Mouse (Mus musculus): ENCODE results near the gene Gatad2a. TPM values are rescaled to one million over a fixed set of nuclear protein-coding genes. Genes with fewer than 3 reads are reported as not detected.
"Not testable (repeated sequence)": the region's sequence is repeated elsewhere in the genome, so short reads cannot be mapped to it uniquely, and the experiment has no call there.

Gatad2a gene
- polyA plus RNA-seq, 1 experiment from 2014 or later: 57.4 TPM

DNA sequence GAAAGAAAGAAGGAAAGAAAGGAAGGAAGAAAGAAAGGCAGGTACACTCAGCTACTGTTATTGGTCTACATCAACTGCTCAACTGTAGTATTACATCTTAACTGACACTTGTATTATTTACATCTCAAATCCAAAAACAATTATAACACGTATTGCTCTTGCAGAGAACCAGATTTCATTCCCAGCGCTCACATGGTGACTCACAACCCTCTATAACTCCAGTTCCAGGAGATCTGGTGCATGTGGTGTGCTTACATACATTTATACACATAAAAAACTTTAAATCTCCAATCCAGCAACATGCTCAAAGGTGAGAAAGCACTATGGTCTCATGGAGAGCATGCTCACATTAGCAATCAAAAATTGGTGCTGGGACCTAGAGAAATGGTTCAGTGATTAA is 4.0 kb upstream of the Gatad2a start:
- 82% methylated on average over 2 of the region's 2 CpGs for WGBS
- Histone ChIP-seq H3K4me3 (ENCODE audit: low read depth, low read length) (no peak overlapping the region), H3K4me2 (ENCODE audit: low read length) (no peak overlapping the region), H3K4me1 (replicated peaks; ENCODE audit: control insufficient read depth, insufficient read depth, low read length) (peaks cover 8% of the 10 kb centered on the region; the same call in 1 of the 2 replicates), H3K9ac (ENCODE audit: low read length) (no peak overlapping the region), H3K9me3 (ENCODE audit: control insufficient read depth, low read length) (no peaks in the 10 kb centered on the region), H3K36me3 (ENCODE audit: control insufficient read depth, insufficient read depth, low read length) (no peaks in the 10 kb centered on the region), H3K27ac (ENCODE audit: low read depth) (no peak overlapping the region), H3K27me3 (replicated peaks; ENCODE audit: control insufficient read depth, insufficient read depth, low read length) (no peaks in the 10 kb centered on the region)
- DNase-seq (ENCODE audit: low spot score): no peak
- ATAC-seq (replicated peaks; ENCODE audit: low FRiP score, low TSS enrichment, low read depth): no peak

DNA sequence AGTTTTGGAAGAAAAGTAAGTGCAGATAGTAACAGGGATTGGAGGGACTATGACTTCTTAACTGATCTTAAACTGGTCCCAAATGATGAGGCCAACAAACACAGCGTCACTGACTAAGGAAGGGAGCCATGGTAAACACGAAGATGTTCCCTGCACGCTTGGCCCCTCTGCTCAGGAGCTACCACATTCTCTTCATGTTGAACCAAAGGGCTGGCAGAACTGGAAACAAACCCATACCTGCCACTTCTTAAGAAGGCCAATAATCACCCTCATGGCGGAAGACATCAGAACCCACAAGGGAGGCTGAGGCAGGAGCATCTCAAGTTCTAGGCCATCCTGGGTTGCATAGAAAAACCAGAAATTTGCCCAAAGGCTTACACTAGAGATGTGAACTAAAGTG is 3.1 kb upstream of the Gatad2a start:
- Histone ChIP-seq H3K36me3 (ENCODE audit: control insufficient read depth, insufficient read depth, low read length) (no peaks in the 10 kb centered on the region), H3K27me3 (replicated peaks; ENCODE audit: control insufficient read depth, insufficient read depth, low read length) (no peaks in the 10 kb centered on the region), H3K4me2 (ENCODE audit: low read length) (no peak overlapping the region), H3K9me3 (ENCODE audit: control insufficient read depth, low read length) (no peaks in the 10 kb centered on the region), H3K4me3 (ENCODE audit: low read depth, low read length) (no peak overlapping the region), H3K27ac (ENCODE audit: low read depth) (no peak overlapping the region), H3K4me1 (replicated peaks; ENCODE audit: control insufficient read depth, insufficient read depth, low read length) (peaks cover 8% of the 10 kb centered on the region; the same call in 1 of the 2 replicates), H3K9ac (ENCODE audit: low read length) (no peak overlapping the region)
- DNase-seq (ENCODE audit: low spot score): no peak
- no peak for ATAC-seq (replicated peaks; ENCODE audit: low FRiP score, low TSS enrichment, low read depth)
- WGBS: 88% methylated on average over 4 of the region's 4 CpGs

DNA sequence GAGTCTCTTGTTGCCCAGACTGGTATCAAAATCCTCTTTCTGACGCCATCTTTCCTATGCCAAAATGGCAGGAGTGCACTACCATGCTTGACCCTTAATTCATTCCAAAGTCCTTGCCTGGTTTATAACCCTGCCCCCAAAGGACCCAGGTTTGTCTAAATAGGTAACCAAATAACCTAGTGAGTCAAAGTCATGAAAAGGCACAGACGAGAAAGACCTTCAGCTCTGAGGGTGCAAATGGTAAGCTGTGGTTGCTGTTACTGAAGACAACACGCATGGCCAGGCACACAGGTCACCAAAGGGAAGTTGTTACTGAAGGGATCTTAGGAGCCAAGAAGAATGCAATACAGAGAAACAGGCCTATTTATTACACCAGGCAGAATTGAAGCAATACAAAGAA is 2.5 kb upstream of the Gatad2a start:
- Histone ChIP-seq H3K9me3 (ENCODE audit: control insufficient read depth, low read length) (no peaks in the 10 kb centered on the region), H3K36me3 (ENCODE audit: control insufficient read depth, insufficient read depth, low read length) (no peaks in the 10 kb centered on the region), H3K27ac (ENCODE audit: low read depth) (no peak overlapping the region), H3K4me3 (ENCODE audit: low read depth, low read length) (no peak overlapping the region), H3K27me3 (replicated peaks; ENCODE audit: control insufficient read depth, insufficient read depth, low read length) (no peaks in the 10 kb centered on the region), H3K4me1 (replicated peaks; ENCODE audit: control insufficient read depth, insufficient read depth, low read length) (peaks cover 8% of the 10 kb centered on the region; the same call in 1 of the 2 replicates), H3K4me2 (ENCODE audit: low read length) (no peak overlapping the region), H3K9ac (ENCODE audit: low read length) (no peak overlapping the region)
- ATAC-seq (replicated peaks; ENCODE audit: low FRiP score, low TSS enrichment, low read depth): no peak
- DNase-seq (ENCODE audit: low spot score): no peak
- WGBS: 89% methylated on average over 3 of the region's 3 CpGs

DNA sequence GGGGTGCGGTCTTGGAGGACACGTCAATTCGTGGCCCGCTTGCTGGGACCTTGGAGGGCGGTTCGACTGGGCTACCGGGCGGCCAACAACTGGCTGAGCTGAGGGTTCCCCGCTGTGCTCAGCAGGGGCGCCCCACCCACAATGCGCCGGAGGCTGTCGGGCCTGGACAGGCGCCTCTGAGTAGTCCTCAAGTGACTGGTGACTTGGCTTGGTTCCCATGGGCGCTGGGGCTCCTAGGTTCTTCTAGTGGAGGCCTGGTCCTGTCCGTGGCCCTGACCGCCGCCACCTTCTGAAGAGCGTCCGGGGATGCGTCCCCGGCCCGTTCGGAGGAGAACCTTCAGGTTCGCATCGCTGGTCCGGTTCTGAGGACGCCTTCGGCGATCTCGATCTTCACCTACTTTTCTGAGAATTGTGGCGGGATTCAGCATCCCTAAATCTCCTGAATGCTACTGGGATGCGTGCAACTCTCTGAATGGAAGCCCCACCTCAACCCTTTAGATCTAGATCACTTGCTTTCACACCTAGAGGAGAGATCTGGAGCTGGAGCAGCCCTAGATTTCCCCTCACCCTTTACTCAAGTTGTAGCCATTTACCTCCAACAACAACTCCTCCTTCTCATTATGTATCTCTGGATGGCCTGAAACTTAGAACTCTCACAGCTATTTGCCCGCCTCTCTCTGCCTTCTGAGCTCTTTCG is 553 bp upstream of the Gatad2a start:
- no peaks in the 10 kb centered on the region for H3K27me3 ChIP-seq (replicated peaks; ENCODE audit: control insufficient read depth, insufficient read depth, low read length)
- no peaks in the 10 kb centered on the region for H3K9me3 ChIP-seq (ENCODE audit: control insufficient read depth, low read length)
- H3K4me1 ChIP-seq (replicated peaks; ENCODE audit: control insufficient read depth, insufficient read depth, low read length): peaks cover 5% of the 10 kb centered on the region; the same call in 1 of the 2 replicates
- DNase-seq (ENCODE audit: low spot score) (no peak), ATAC-seq (replicated peaks; ENCODE audit: low FRiP score, low TSS enrichment, low read depth) (no peak; the same call in 1 of the 2 replicates)
- H3K27ac ChIP-seq (ENCODE audit: low read depth): peak overlapping the region; percentile 93
- H3K9ac ChIP-seq (ENCODE audit: low read length): peak overlapping the region; percentile 91
- no peaks in the 10 kb centered on the region for H3K36me3 ChIP-seq (ENCODE audit: control insufficient read depth, insufficient read depth, low read length)
- peak overlapping the region; percentile 79 for H3K4me3 ChIP-seq (ENCODE audit: low read depth, low read length)
- 2% methylated on average over 35 of the region's 35 CpGs for WGBS
- peak overlapping the region; percentile 78 for H3K4me2 ChIP-seq (ENCODE audit: low read length)

DNA sequence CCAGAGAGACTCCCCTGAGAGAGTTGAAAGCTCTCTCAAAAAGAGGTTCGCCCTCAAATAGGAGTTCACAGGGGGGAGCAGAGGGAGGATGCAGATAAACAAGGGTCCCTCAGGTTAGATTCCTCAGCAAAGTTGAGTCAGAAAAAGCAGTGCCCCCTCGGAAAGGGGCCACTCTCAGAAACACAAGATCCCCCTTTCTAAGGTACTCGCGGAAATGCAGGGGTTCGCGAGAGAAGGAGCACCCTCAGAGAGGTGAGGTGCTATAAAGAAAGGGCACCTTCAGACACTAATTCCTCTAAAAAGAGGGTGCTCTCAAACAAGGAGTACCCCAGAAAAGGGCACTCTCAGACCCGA is 785 bp downstream of the Gatad2a start:
- no peaks in the 10 kb centered on the region; the same call in 1 of the 2 replicates for H3K4me1 ChIP-seq (replicated peaks; ENCODE audit: control insufficient read depth, insufficient read depth, low read length)
- under 1% methylated on average over 7 of the region's 7 CpGs for WGBS
- H3K4me2 ChIP-seq (ENCODE audit: low read length): peak overlapping the region; percentile 80
- no peak for ATAC-seq (replicated peaks; ENCODE audit: low FRiP score, low TSS enrichment, low read depth)
- peak overlapping the region; percentile 79 for H3K4me3 ChIP-seq (ENCODE audit: low read depth, low read length)
- peak overlapping the region; percentile 92 for H3K27ac ChIP-seq (ENCODE audit: low read depth)
- H3K36me3 ChIP-seq (ENCODE audit: control insufficient read depth, insufficient read depth, low read length): no peaks in the 10 kb centered on the region
- H3K9ac ChIP-seq (ENCODE audit: low read length): peak overlapping the region; percentile 80
- H3K9me3 ChIP-seq (ENCODE audit: control insufficient read depth, low read length): no peaks in the 10 kb centered on the region
- no peaks in the 10 kb centered on the region for H3K27me3 ChIP-seq (replicated peaks; ENCODE audit: control insufficient read depth, insufficient read depth, low read length)
- no peak for DNase-seq (ENCODE audit: low spot score)

DNA sequence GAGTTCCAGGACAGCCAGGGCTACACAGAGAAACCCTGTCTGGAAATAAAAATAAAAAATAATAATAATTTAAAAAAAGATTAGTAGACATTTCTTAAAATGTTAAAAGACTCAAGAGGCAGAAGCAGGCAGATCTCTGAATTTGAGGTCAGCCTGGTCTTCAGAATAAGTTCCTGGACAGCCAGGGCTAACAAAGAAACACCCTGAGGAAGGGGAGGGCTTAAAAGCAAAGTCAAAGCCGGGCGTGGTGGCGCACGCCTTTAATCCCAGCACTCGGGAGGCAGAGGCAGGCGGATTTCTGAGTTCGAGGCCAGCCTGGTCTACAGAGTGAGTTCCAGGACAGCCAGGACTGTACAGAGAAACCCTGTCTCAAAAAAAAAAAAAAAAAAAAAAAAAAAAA is 7.2 kb downstream of the Gatad2a start:
- H3K27ac ChIP-seq (ENCODE audit: low read depth); H3K4me1 ChIP-seq (replicated peaks; ENCODE audit: control insufficient read depth, insufficient read depth, low read length); H3K9me3 ChIP-seq (ENCODE audit: control insufficient read depth, low read length); DNase-seq (ENCODE audit: low spot score); H3K4me2 ChIP-seq (ENCODE audit: low read length); H3K27me3 ChIP-seq (replicated peaks; ENCODE audit: control insufficient read depth, insufficient read depth, low read length); ATAC-seq (replicated peaks; ENCODE audit: low FRiP score, low TSS enrichment, low read depth); H3K36me3 ChIP-seq (ENCODE audit: control insufficient read depth, insufficient read depth, low read length); H3K4me3 ChIP-seq (ENCODE audit: low read depth, low read length); H3K9ac ChIP-seq (ENCODE audit: low read length): not testable (repeated sequence)
- WGBS: 95% methylated on average over 5 of the region's 7 CpGs

DNA sequence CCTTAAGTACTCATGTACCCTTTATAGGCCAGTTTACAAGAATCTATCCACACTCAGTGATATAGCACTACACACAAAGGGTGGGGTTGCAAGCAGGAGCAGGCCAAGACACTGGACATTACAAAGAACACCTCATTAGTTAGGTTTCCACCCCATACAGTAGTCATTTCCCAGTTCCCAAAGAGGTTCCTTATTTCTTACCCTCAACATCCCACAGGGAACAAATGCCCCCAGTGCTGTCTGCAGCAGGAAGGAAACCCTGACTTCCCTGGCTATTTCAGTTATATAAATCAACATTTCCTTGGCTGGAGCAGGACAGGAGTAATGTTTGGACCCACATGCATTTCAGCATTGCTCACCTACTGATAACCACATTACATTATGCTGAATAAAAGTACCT is 8.4 kb downstream of the Gatad2a start:
- no peaks in the 10 kb centered on the region for H3K4me1 ChIP-seq (replicated peaks; ENCODE audit: control insufficient read depth, insufficient read depth, low read length)
- H3K4me2 ChIP-seq (ENCODE audit: low read length): no peak overlapping the region
- H3K9me3 ChIP-seq (ENCODE audit: control insufficient read depth, low read length): no peaks in the 10 kb centered on the region
- H3K27me3 ChIP-seq (replicated peaks; ENCODE audit: control insufficient read depth, insufficient read depth, low read length): no peaks in the 10 kb centered on the region
- ATAC-seq (replicated peaks; ENCODE audit: low FRiP score, low TSS enrichment, low read depth) (no peak), DNase-seq (ENCODE audit: low spot score) (no peak)
- no peak overlapping the region for H3K27ac ChIP-seq (ENCODE audit: low read depth)
- H3K4me3 ChIP-seq (ENCODE audit: low read depth, low read length): no peak overlapping the region
- no peaks in the 10 kb centered on the region for H3K36me3 ChIP-seq (ENCODE audit: control insufficient read depth, insufficient read depth, low read length)
- H3K9ac ChIP-seq (ENCODE audit: low read length): no peak overlapping the region

DNA sequence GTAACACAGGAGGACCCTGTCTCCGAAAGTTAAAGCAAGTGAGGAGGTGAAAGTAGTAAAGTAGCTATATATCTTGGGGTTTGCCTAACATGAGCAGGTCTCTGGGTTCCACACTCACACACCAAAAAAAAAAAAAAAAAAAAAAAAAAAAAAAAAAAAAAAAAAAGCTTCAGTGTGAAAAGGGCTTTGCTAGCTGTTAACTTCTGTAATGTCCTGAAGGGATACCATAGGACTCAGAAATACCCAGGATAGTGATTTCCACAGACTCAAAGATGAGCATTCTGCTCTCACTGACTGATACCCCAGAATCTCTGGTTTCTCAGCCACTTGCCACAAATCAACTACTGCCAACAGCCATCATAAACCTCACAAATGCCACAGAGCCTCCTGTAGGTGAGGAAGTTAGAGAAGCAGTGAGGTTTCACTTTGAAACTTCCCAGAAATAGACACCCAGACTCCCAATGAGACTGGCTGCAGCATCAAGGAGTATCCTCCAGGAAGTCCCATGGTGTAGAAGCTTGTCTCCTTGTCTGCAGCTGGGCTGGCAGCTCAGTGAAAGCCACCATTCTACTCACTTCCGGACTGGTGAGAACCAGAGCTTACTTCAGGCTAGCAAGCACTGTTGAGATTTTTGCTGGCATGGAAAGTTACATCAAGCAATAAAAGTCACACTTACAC is 11.2 kb downstream of the Gatad2a start:
- no peaks in the 10 kb centered on the region for H3K9me3 ChIP-seq (ENCODE audit: control insufficient read depth, low read length)
- no peak for ATAC-seq (replicated peaks; ENCODE audit: low FRiP score, low TSS enrichment, low read depth)
- no peak overlapping the region for H3K9ac ChIP-seq (ENCODE audit: low read length)
- H3K36me3 ChIP-seq (ENCODE audit: control insufficient read depth, insufficient read depth, low read length): no peaks in the 10 kb centered on the region
- H3K4me2 ChIP-seq (ENCODE audit: low read length): no peak overlapping the region
- no peak overlapping the region for H3K27ac ChIP-seq (ENCODE audit: low read depth)
- no peak for DNase-seq (ENCODE audit: low spot score)
- H3K4me1 ChIP-seq (replicated peaks; ENCODE audit: control insufficient read depth, insufficient read depth, low read length): no peaks in the 10 kb centered on the region
- no peaks in the 10 kb centered on the region for H3K27me3 ChIP-seq (replicated peaks; ENCODE audit: control insufficient read depth, insufficient read depth, low read length)
- WGBS: 79% methylated on average over 2 of the region's 2 CpGs
- H3K4me3 ChIP-seq (ENCODE audit: low read depth, low read length): no peak overlapping the region

DNA sequence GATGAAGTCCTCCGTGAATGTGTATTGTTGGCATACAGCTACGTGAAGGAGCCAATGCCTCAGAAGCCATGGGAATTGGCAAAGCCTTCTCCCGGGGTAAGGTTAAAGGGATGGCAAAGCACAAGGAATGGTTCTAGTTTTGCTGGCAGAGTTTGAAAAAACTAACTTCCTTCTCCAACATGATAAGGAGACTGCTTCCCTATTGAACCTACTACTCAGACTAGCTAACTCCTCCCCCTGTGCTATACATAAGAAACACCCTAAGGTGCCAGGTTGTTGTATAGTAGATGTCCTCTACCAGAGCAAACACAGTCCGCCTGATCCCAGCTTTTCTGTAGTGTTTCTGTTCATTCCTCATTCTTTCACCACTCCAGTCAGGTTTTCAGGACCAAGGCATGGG is 17.7 kb downstream of the Gatad2a start:
- H3K4me3 ChIP-seq (ENCODE audit: low read depth, low read length): no peak overlapping the region

More for the DNA sequence above, 17.7 kb downstream of the Gatad2a start:
- Histone ChIP-seq H3K4me1 (replicated peaks; ENCODE audit: control insufficient read depth, insufficient read depth, low read length) (no peaks in the 10 kb centered on the region), H3K9me3 (ENCODE audit: control insufficient read depth, low read length) (no peaks in the 10 kb centered on the region), H3K36me3 (ENCODE audit: control insufficient read depth, insufficient read depth, low read length) (no peaks in the 10 kb centered on the region), H3K4me2 (ENCODE audit: low read length) (no peak overlapping the region), H3K27me3 (replicated peaks; ENCODE audit: control insufficient read depth, insufficient read depth, low read length) (no peaks in the 10 kb centered on the region), H3K27ac (ENCODE audit: low read depth) (no peak overlapping the region), H3K9ac (ENCODE audit: low read length) (no peak overlapping the region)
- no peak for DNase-seq (ENCODE audit: low spot score)
- ATAC-seq (replicated peaks; ENCODE audit: low FRiP score, low TSS enrichment, low read depth): no peak
- 98% methylated on average over 4 of the region's 4 CpGs for WGBS
